Mouse (Mus musculus) cerebellum, adult 2 months (tissue): ENCODE results near the gene Zfp385c.

Source experiments
- CTCF ChIP-seq: fragments of 200-500 bp; IDR thresholded peaks from 2 replicates; pipeline ENCODE4 v1.5.1; 2011; ENCODE audit warnings: low read depth, mild to moderate bottlenecking, control low read depth, low read length, moderate library complexity, borderline replicate concordance; ENCODE audit not compliant: insufficient read depth
- POLR2A ChIP-seq: fragments of 200-500 bp; IDR thresholded peaks from 2 replicates; pipeline ENCODE4 v1.6.1; 2011; ENCODE audit warnings: low read length, control low read depth, borderline replicate concordance; ENCODE audit not compliant: insufficient read depth

- peak; percentile 63 for TF ChIP-seq CTCF
- TF ChIP-seq POLR2A, result no peak
These were observed 80.6 kb downstream of the Zfp385c start for GRCm38 (mm10) chr11:100611627-100612026.
